Mouse (Mus musculus): ENCODE measurements around the gene Tcf7l2. TPM values are rescaled to one million over a fixed set of nuclear protein-coding genes. Genes with fewer than 3 reads are reported as not detected.
A peak's percentile ranks its signal among the peaks of the same experiment; 100 is the strongest.

The Tcf7l2 gene
- polyA plus RNA-seq, 1 experiment from 2014 or later: 196 TPM

- peak; percentile 41 for DNase-seq (ENCODE audit: low spot score)
- ATAC-seq: no peak
- no peak overlapping the region for H3K27ac ChIP-seq (ENCODE audit: low read depth, low read length)
These were observed 192.5 kb downstream of the Tcf7l2 start for GRCm38 (mm10) chr19:55933947-55934729.

DNA sequence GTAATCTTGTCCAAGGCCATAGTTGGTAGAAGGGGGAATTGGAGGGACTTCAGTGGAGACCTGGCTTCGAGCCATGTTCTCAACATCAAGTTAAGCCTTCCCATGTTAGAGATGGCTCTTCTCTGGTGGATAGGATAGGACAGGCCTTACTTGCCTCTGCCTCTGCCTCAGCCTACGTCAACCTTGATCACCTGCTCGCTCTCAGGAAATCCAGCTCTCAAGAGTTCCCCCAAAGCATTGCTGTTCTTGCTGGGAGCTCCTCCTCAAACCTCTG is 193.0 kb downstream of the Tcf7l2 start:
- no peak overlapping the region for H3K4me3 ChIP-seq (ENCODE audit: low read depth, low read length)
- 0 out of 2 replicates have a peak, but pooled peaks cover 13% of the 10 kb centered on the region for H3K27me3 ChIP-seq (replicated peaks; ENCODE audit: control insufficient read depth, insufficient read depth, low read length)
- H3K27ac ChIP-seq (ENCODE audit: low read depth, low read length): no peak overlapping the region
- peaks cover 5% of the 10 kb centered on the region; the same call in 1 of the 2 replicates for H3K36me3 ChIP-seq (ENCODE audit: control insufficient read depth, insufficient read depth, low read length)
- peaks cover 3% of the 10 kb centered on the region; the same call in 1 of the 2 replicates for H3K4me1 ChIP-seq (ENCODE audit: control insufficient read depth, insufficient read depth, low read length)
- H3K4me2 ChIP-seq (ENCODE audit: low read length): no peak overlapping the region
- ATAC-seq: no peak
- WGBS: 79% methylated on average over 3 of the region's 3 CpGs
- no peak overlapping the region for H3K9ac ChIP-seq (ENCODE audit: low read length)
- peaks cover 4% of the 10 kb centered on the region; the same call in 1 of the 2 replicates for H3K9me3 ChIP-seq (replicated peaks; ENCODE audit: control insufficient read depth, low read length)
- no peak for DNase-seq (ENCODE audit: low spot score)

More at GRCm38 (mm10) chr19:55933947-55934729, 192.5 kb downstream of the Tcf7l2 start:
- no peak overlapping the region for H3K4me2 ChIP-seq (ENCODE audit: low read length)
- 49% methylated on average over 7 of the region's 7 CpGs for WGBS
- H3K36me3 ChIP-seq (ENCODE audit: control insufficient read depth, insufficient read depth, low read length): peaks cover 5% of the 10 kb centered on the region; the same call in 1 of the 2 replicates
- H3K9me3 ChIP-seq (replicated peaks; ENCODE audit: control insufficient read depth, low read length): peaks cover 4% of the 10 kb centered on the region; the same call in 1 of the 2 replicates
- H3K27me3 ChIP-seq (replicated peaks; ENCODE audit: control insufficient read depth, insufficient read depth, low read length): 0 out of 2 replicates have a peak, but pooled peaks cover 8% of the 10 kb centered on the region
- no peak overlapping the region for H3K4me3 ChIP-seq (ENCODE audit: low read depth, low read length)
- H3K4me1 ChIP-seq (ENCODE audit: control insufficient read depth, insufficient read depth, low read length): peaks cover 3% of the 10 kb centered on the region; the same call in 1 of the 2 replicates
- no peak overlapping the region for H3K9ac ChIP-seq (ENCODE audit: low read length)

GRCm38 (mm10) chr19:55937026-55937425 is 195.4 kb downstream of the Tcf7l2 start:
- 0 out of 2 replicates have a peak, but pooled peaks cover 14% of the 10 kb centered on the region for H3K27me3 ChIP-seq (replicated peaks; ENCODE audit: control insufficient read depth, insufficient read depth, low read length)
- peaks cover 4% of the 10 kb centered on the region; the same call in 1 of the 2 replicates for H3K9me3 ChIP-seq (replicated peaks; ENCODE audit: control insufficient read depth, low read length)
- no peak for DNase-seq (ENCODE audit: low spot score)
- H3K9ac ChIP-seq (ENCODE audit: low read length): no peak overlapping the region
- no peak for ATAC-seq
- no peak overlapping the region for H3K4me2 ChIP-seq (ENCODE audit: low read length)
- no peak overlapping the region for H3K27ac ChIP-seq (ENCODE audit: low read depth, low read length)
- H3K4me3 ChIP-seq (ENCODE audit: low read depth, low read length): no peak overlapping the region
- H3K36me3 ChIP-seq (ENCODE audit: control insufficient read depth, insufficient read depth, low read length): no peaks in the 10 kb centered on the region
- H3K4me1 ChIP-seq (ENCODE audit: control insufficient read depth, insufficient read depth, low read length): peaks cover 22% of the 10 kb centered on the region
- 94% methylated on average over 3 of the region's 3 CpGs for WGBS

DNA sequence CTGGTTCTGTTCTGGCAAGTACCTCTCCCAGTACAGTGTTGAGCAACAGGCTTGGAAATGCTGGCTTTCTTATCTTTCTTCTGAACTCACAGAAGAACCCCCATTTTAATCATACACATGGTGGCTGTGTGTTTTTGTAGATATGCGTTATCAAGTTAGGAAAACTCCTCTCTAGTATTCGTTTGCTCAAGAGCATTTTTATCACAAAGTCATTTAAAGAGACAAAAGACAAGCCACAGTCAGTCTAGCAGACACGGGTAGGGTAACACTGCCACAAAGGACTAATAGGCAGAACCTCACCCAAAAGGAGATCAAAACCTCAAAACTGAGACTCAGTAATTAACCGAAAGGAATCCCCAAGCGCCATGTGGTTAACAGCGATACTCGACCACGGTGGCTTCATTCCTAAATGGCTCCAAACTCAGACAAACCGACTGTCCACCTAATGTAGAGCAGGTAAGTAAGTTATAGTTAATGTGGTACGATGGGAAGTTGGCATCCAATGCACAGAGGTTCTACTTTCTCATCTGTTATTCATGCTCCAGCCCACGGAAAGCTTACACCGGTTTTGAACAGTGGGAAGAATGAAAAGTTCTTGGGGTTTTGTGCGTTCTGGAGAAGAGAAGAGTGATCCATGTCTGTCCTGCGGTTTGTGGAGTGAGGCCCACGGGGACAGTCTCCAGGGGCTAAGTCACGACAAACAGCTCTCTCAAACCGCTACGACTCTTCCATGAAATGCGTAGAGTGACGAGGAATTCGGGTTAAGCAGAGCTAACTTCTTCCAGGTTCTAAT is 196.8 kb downstream of the Tcf7l2 start:
- no peaks in the 10 kb centered on the region for H3K36me3 ChIP-seq (ENCODE audit: control insufficient read depth, insufficient read depth, low read length)
- WGBS: 93% methylated on average over 21 of the region's 21 CpGs
- H3K9ac ChIP-seq (ENCODE audit: low read length): no peak overlapping the region
- ATAC-seq (no peak), DNase-seq (ENCODE audit: low spot score) (no peak)
- peaks cover 4% of the 10 kb centered on the region; the same call in 1 of the 2 replicates for H3K9me3 ChIP-seq (replicated peaks; ENCODE audit: control insufficient read depth, low read length)
- H3K27me3 ChIP-seq (replicated peaks; ENCODE audit: control insufficient read depth, insufficient read depth, low read length): 0 out of 2 replicates have a peak, but pooled peaks cover 14% of the 10 kb centered on the region
- no peak overlapping the region for H3K27ac ChIP-seq (ENCODE audit: low read depth, low read length)
- H3K4me3 ChIP-seq (ENCODE audit: low read depth, low read length): no peak overlapping the region
- H3K4me1 ChIP-seq (ENCODE audit: control insufficient read depth, insufficient read depth, low read length): peaks cover 22% of the 10 kb centered on the region
- no peak overlapping the region for H3K4me2 ChIP-seq (ENCODE audit: low read length)

DNA sequence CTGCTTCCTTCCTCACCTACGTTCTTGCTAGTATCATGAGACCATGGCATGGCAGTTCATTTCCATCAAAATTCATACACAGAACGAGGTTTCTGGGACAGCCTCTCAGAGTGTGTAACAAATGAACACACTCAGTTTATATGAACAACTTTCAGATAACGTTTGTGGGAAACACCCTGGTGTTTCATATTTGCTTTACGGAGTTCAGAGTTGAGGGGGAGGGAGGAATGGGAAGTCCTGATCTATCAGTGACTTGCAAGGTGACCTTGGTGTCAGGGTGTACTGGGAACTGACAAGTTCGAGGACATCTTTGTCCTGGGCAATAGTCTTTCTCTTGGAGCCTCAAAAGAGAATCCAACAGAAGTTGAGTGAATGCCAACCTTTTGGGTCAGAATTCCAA is 197.5 kb downstream of the Tcf7l2 start:
- H3K27ac ChIP-seq (ENCODE audit: low read depth, low read length): no peak overlapping the region
- H3K4me3 ChIP-seq (ENCODE audit: low read depth, low read length): no peak overlapping the region
- H3K4me1 ChIP-seq (ENCODE audit: control insufficient read depth, insufficient read depth, low read length): peaks cover 22% of the 10 kb centered on the region
- ATAC-seq: no peak
- H3K36me3 ChIP-seq (ENCODE audit: control insufficient read depth, insufficient read depth, low read length): no peaks in the 10 kb centered on the region
- DNase-seq (ENCODE audit: low spot score): no peak
- no peak overlapping the region for H3K9ac ChIP-seq (ENCODE audit: low read length)
- H3K27me3 ChIP-seq (replicated peaks; ENCODE audit: control insufficient read depth, insufficient read depth, low read length): 0 out of 2 replicates have a peak, but pooled peaks cover 14% of the 10 kb centered on the region
- no peak overlapping the region for H3K4me2 ChIP-seq (ENCODE audit: low read length)
- peaks cover 4% of the 10 kb centered on the region; the same call in 1 of the 2 replicates for H3K9me3 ChIP-seq (replicated peaks; ENCODE audit: control insufficient read depth, low read length)
- 92% methylated on average over 5 of the region's 5 CpGs for WGBS

- H3K4me1 ChIP-seq (ENCODE audit: control insufficient read depth, insufficient read depth, low read length): peaks cover 19% of the 10 kb centered on the region
- 0 out of 2 replicates have a peak, but pooled peaks cover 14% of the 10 kb centered on the region for H3K27me3 ChIP-seq (replicated peaks; ENCODE audit: control insufficient read depth, insufficient read depth, low read length)
- no peak for DNase-seq (ENCODE audit: low spot score)
- H3K27ac ChIP-seq (ENCODE audit: low read depth, low read length): no peak overlapping the region
- 93% methylated on average over 4 of the region's 4 CpGs for WGBS
- H3K4me3 ChIP-seq (ENCODE audit: low read depth, low read length): no peak overlapping the region
- ATAC-seq: no peak
- H3K36me3 ChIP-seq (ENCODE audit: control insufficient read depth, insufficient read depth, low read length): no peaks in the 10 kb centered on the region
- no peak overlapping the region for H3K4me2 ChIP-seq (ENCODE audit: low read length)
- H3K9ac ChIP-seq (ENCODE audit: low read length): no peak overlapping the region
- peaks cover 4% of the 10 kb centered on the region; the same call in 1 of the 2 replicates for H3K9me3 ChIP-seq (replicated peaks; ENCODE audit: control insufficient read depth, low read length)
These were observed 198.1 kb downstream of the Tcf7l2 start for GRCm38 (mm10) chr19:55939719-55940118.

DNA sequence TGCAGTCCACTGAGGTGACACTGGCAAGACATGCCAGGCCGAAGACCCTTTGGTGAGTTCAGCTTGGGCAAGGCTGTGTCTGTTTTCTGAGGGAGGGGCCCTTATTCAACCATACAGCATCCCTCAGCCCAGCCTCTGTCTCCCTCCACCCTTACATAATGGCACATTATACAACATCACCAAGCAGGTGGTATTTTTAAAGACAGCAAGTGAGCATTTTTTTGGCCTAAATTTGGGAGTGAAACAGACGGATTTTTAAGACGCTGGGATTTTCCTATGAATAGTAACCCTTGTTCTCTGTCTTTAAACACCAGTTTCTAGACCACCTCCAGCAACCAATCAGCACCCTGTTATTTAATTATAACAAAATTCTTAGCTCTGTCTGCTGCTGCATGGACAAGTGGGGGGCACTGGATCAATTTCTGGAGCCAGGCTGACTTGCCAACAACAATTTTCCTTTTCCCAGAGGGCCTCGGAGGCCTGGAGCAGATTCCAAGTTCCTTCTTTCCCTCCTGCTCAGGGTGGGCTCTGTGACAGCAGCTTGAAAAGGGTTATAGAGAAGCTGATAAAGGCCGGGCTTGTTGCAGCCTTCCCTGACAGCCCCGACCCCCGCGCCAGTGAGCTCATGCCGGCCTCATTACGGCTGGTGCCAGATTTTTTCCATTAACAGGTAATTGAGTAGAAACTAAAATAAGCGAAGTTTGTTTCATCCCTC is 199.1 kb downstream of the Tcf7l2 start:
- Histone ChIP-seq H3K27ac (ENCODE audit: low read depth, low read length) (peak overlapping the region; percentile 24; the same call in 1 of the 2 replicates), H3K4me2 (ENCODE audit: low read length) (peak overlapping the region; percentile 38), H3K9ac (ENCODE audit: low read length) (no peak overlapping the region), H3K4me1 (ENCODE audit: control insufficient read depth, insufficient read depth, low read length) (peaks cover 19% of the 10 kb centered on the region), H3K27me3 (replicated peaks; ENCODE audit: control insufficient read depth, insufficient read depth, low read length) (0 out of 2 replicates have a peak, but pooled peaks cover 14% of the 10 kb centered on the region), H3K36me3 (ENCODE audit: control insufficient read depth, insufficient read depth, low read length) (no peaks in the 10 kb centered on the region), H3K9me3 (replicated peaks; ENCODE audit: control insufficient read depth, low read length) (peaks cover 4% of the 10 kb centered on the region; the same call in 1 of the 2 replicates), H3K4me3 (ENCODE audit: low read depth, low read length) (no peak overlapping the region)
- ATAC-seq (peak; percentile 93), DNase-seq (ENCODE audit: low spot score) (peak; percentile 92)
- WGBS: 8% methylated on average over 11 of the region's 11 CpGs
